Mouse (Mus musculus) brain, embryonic 14.5 days (tissue): ENCODE measurements around the gene Neurl2.

Experiments
- CTCF ChIP-seq: fragments of 200-500 bp; IDR thresholded peaks from 2 replicates; pipeline ENCODE4 v1.5.1; 2012; ENCODE audit warnings: inconsistent platforms, mild to moderate bottlenecking, moderate library complexity, borderline replicate concordance; ENCODE audit not compliant: insufficient read depth, insufficient read length; ENCODE audit errors: extremely low read depth
- POLR2A ChIP-seq: fragments of 200-500 bp; IDR thresholded peaks from 2 replicates; pipeline ENCODE4 v1.6.1; 2012; ENCODE audit warnings: mild to moderate bottlenecking, inconsistent platforms, borderline replicate concordance; ENCODE audit not compliant: poor library complexity, insufficient read depth, insufficient read length, severe bottlenecking; ENCODE audit errors: extremely low read depth

DNA sequence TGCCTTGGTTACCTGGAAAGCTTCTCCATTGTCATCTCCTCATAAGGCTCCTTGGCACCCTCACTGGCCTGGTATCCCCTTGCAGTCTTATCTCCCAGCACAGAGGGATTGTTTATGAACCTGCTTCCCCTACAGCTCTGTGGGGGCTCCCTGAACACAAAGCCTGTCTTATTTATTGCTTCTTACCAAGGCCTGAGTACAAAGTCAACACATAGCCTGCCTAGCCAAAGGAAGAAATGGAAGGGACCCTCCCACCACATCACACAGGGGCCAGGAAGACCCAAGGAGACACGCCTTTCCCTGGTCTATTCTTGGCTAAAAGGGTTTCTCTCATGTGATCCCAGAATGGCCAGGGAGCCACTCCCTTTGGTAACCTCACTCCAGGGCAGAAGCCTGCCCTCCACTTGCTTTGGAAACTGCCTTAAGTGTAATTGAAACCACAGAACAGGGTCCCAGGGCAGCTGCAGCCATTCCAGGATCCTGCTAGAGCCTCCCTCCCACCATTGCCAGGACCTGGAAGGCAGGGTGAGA lies 41.0 kb upstream of the Neurl2 start:
- TF ChIP-seq CTCF (no peak), POLR2A (no peak)
